Mouse (Mus musculus) testis, adult 2 months (tissue): ENCODE data around the gene Cat.

Experiments
- CTCF ChIP-seq: fragments of 200-500 bp; IDR thresholded peaks from 2 replicates; pipeline ENCODE4 v1.5.1; 2012; ENCODE audit warnings: low read depth, mild to moderate bottlenecking, inconsistent platforms, low read length, moderate library complexity; ENCODE audit not compliant: control insufficient read depth, insufficient read depth, insufficient replicate concordance
- POLR2A ChIP-seq: fragments of 200-500 bp; IDR thresholded peaks from 2 replicates; pipeline ENCODE4 v1.6.1; 2012; ENCODE audit warnings: low read depth, mild to moderate bottlenecking, inconsistent platforms, low read length, moderate library complexity; ENCODE audit not compliant: control insufficient read depth

DNA sequence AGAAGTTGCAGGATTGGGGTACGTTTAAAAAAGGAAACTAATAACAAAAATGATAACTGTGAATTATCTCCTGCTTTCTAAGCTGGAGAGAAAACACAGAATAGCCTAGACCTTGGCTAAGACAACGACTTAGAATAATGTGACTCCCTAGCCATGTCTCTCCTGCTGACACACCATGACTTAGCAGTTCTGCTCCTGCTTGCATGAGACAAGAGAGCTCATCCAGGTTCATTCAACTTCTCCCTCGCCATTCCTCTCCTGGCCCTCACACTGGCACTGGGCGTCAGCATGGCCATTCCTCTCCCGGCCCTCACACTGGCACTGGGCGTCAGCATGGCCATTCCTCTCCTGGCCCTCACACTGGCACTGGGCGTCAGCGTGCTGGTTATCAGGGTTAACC lies 4.7 kb downstream of the Cat start:
- no peak for TF ChIP-seq POLR2A
- no peak for TF ChIP-seq CTCF
